Mouse (Mus musculus) lung, adult 2 months (tissue): ENCODE results near the gene Ucp3.

Source experiments
- CTCF ChIP-seq: fragments of 200-500 bp; IDR thresholded peaks from 2 replicates; pipeline ENCODE4 v1.5.1; 2011; ENCODE audit warnings: mild to moderate bottlenecking, low read length, control low read depth; ENCODE audit not compliant: insufficient read depth
- POLR2A ChIP-seq: fragments of 200-500 bp; IDR thresholded peaks from 2 replicates; pipeline ENCODE4 v1.6.1; 2011; ENCODE audit warnings: low read depth, mild to moderate bottlenecking, control low read depth, low read length, borderline replicate concordance; ENCODE audit errors: extremely low read depth

DNA sequence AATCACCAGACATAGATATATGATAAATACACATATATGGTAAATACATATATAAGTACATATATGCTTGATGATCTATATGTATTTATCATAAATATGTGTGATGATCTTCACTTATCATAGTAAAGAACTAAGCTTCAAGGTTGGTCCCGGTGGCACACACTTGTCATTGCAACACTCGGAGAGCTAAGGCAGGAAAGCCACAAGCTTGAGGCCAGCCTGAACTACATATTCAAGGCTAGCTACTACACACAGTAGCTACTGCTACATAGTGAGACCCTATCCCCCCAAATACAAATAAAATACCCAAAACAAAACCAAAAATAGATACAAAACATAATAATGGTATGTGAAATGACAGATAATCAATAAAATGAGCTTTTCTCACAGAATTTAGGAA, 63.0 kb downstream of the Ucp3 start:
- TF ChIP-seq CTCF (no peak), POLR2A (no peak)
